Mouse (Mus musculus) neural tube, embryonic 13.5 days (tissue): ENCODE results near the gene Kif7. TPM values are rescaled to one million over a fixed set of nuclear protein-coding genes. Genes with fewer than 3 reads are reported as not detected.

Source experiments
- ATAC-seq: fragments of 200-750 bp; cut with Nextera tagmentation; 2 replicates; pipeline ENCODE4 v1.8.0; 2017; ENCODE audit warnings: low read depth, mild to moderate bottlenecking, moderate TSS enrichment, moderate library complexity
- H3K27ac ChIP-seq: fragments of 300-500 bp; sonication (generic); replicated peaks from 2 replicates; pipeline ENCODE4 v1.5.1; 2015; ENCODE audit warnings: moderate library complexity, mild to moderate bottlenecking, inconsistent platforms
- H3K27me3 ChIP-seq: fragments of 300-500 bp; sonication (generic); 2 replicates; pipeline ENCODE4 v1.6.1; 2015; ENCODE audit warnings: mild to moderate bottlenecking, inconsistent platforms
- H3K36me3 ChIP-seq: fragments of 300-500 bp; sonication (generic); 2 replicates; pipeline ENCODE4 v1.6.1; 2015; ENCODE audit warnings: mild to moderate bottlenecking, inconsistent platforms
- H3K4me1 ChIP-seq: fragments of 300-500 bp; sonication (generic); replicated peaks from 2 replicates; pipeline ENCODE4 v1.6.1; 2015; ENCODE audit warnings: inconsistent platforms
- H3K4me2 ChIP-seq: fragments of 300-500 bp; sonication (generic); 2 replicates; pipeline ENCODE4 v1.6.1; 2015; ENCODE audit warnings: inconsistent platforms, mild to moderate bottlenecking, moderate library complexity
- H3K4me3 ChIP-seq: fragments of 300-500 bp; sonication (generic); 2 replicates; pipeline ENCODE4 v1.5.1; 2015; ENCODE audit warnings: mild to moderate bottlenecking, inconsistent platforms
- H3K9ac ChIP-seq: fragments of 300-500 bp; sonication (generic); 2 replicates; pipeline ENCODE4 v1.6.1; 2015; ENCODE audit warnings: moderate library complexity, mild to moderate bottlenecking, inconsistent platforms
- H3K9me3 ChIP-seq: fragments of 300-500 bp; sonication (generic); 2 replicates; pipeline ENCODE4 v1.6.1; 2016; ENCODE audit warnings: inconsistent platforms
- WGBS: fragments of 180-500 bp; shearing (Covaris S2); methylation state at CpG from one replicate; pipeline ENCODE4 v1.1.7; 2015; 5-methylcytosine and 5-hydroxymethylcytosine counted together
- polyA plus RNA-seq: library from polyadenylated mRNA; unstranded; fragments of >200 nt; fragmentation: Nextera tagmentation; extraction: Ambion mirVana; gene quantifications from 2 replicates; pipeline ENCODE4 v1.2.1, GENCODE M21; 2015

The Kif7 gene
- polyA plus RNA-seq, 1 experiment from 2014 or later = 1.7 TPM

- H3K36me3 ChIP-seq = peaks cover 4% of the 10 kb centered on the region
- peak overlapping the region; percentile 93 for H3K4me2 ChIP-seq
- peak overlapping the region; percentile 72 for H3K9ac ChIP-seq
- peaks cover 9% of the 10 kb centered on the region for H3K4me1 ChIP-seq
- H3K9me3 ChIP-seq = no peaks in the 10 kb centered on the region
- no peak overlapping the region for H3K27ac ChIP-seq
- no peaks in the 10 kb centered on the region; the same call in 1 of the 2 replicates for H3K27me3 ChIP-seq
- 22% methylated on average over 11 of the region's 11 CpGs for WGBS
- H3K4me3 ChIP-seq = peak overlapping the region; percentile 65
- ATAC-seq = no peak
Observed at GRCm38 (mm10) chr7:79742277-79742658, 26.7 kb upstream of the Kif7 start.

DNA sequence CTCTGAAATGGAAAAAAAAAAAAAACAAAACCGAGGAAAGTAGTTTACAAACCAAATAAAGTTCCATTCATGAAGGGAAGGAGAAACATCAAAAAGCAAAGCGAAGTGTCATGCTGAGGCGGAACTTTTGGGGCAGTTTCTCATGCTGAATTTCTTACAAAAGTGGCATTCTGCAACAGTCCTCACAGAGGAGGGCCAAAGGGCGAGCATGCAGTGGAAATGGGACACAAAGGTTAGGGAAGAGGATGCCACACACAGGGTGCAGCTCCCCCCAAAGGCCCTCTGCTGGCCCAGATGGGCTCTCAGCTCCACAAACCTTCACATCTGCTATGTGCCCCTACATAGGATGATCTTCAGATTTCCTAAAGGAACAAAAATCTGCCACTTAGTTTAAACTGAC lies 24.8 kb upstream of the Kif7 start:
- peaks cover 8% of the 10 kb centered on the region for H3K36me3 ChIP-seq
- no peak overlapping the region for H3K27ac ChIP-seq
- no peaks in the 10 kb centered on the region; the same call in 1 of the 2 replicates for H3K27me3 ChIP-seq
- no peak overlapping the region for H3K4me3 ChIP-seq
- no peaks in the 10 kb centered on the region for H3K9me3 ChIP-seq
- no peak overlapping the region for H3K9ac ChIP-seq
- no peak overlapping the region for H3K4me2 ChIP-seq
- ATAC-seq = no peak
- 77% methylated on average over 4 of the region's 4 CpGs for WGBS
- peaks cover 9% of the 10 kb centered on the region for H3K4me1 ChIP-seq

DNA sequence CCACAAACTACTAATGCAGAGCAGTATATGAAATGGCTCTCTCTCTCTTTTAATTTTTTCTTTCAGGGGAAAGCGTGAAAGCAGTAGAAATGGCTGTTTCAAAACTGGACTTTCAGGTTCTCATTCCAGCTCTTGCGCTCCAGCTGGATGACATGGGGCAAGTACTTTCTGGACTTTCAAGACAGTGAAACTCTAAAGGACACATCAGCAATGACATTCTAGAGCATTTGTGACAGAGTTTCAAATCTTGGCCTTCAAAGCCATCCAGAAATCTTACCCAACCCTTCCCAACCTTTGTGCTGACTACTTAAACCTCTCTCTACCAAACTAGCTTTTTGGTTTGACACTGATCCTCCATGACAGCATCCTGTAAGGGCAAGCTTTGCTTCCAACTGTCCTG lies 23.4 kb upstream of the Kif7 start:
- H3K27me3 ChIP-seq = no peaks in the 10 kb centered on the region
- H3K4me3 ChIP-seq = no peak overlapping the region
- H3K36me3 ChIP-seq = peaks cover 8% of the 10 kb centered on the region
- no peak overlapping the region for H3K27ac ChIP-seq
- no peaks in the 10 kb centered on the region for H3K9me3 ChIP-seq
- ATAC-seq = no peak
- H3K9ac ChIP-seq = no peak overlapping the region
- H3K4me1 ChIP-seq = peaks cover 9% of the 10 kb centered on the region
- H3K4me2 ChIP-seq = no peak overlapping the region
- 98% methylated on average over 2 of the region's 2 CpGs for WGBS

DNA sequence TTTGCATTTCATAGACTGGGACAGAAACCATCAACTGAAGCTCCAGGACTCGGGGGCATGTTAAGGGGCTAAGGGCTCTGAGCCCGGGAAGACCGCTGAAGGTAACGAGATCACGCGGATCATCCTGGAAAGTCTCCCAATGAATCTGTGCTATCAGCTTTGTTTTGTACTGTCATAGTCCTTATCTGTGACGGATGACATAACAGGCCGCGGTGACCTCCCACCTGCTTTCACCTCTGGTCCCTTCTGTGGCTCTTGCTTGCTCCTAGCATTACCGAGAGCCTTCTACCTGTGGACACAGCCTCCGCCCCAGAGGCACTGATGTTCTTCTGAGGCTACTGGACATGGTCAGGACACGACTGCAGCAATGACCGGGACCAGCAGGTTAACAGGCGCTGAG lies 21.0 kb upstream of the Kif7 start:
- Histone ChIP-seq H3K4me2 (no peak overlapping the region), H3K4me1 (no peaks in the 10 kb centered on the region), H3K9me3 (no peaks in the 10 kb centered on the region), H3K36me3 (peaks cover 8% of the 10 kb centered on the region), H3K4me3 (no peak overlapping the region), H3K9ac (no peak overlapping the region), H3K27ac (no peak overlapping the region), H3K27me3 (no peaks in the 10 kb centered on the region)
- WGBS = 94% methylated on average over 14 of the region's 14 CpGs
- no peak for ATAC-seq

DNA sequence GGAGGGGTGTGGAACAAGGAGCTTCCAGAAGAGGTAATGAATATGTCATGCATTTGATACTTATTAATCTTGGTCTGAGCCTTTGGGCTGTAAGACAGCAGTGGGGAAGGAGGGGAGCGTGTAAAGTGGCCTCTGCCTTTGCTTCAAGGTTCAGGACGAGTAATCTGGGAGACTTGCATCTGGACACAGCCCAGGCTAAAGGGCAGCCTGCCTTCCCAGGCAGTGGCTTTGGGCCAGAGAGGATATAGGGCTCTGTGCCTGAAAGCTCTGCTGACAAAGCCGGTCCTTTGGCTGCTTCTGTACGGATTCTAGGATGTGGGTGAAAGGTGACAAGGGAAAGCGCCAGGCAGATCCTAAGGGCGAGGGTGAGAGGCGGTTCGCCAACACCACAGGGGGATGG lies 19.0 kb upstream of the Kif7 start:
- no peak for ATAC-seq
- H3K4me3 ChIP-seq = no peak overlapping the region
- no peaks in the 10 kb centered on the region for H3K27me3 ChIP-seq
- WGBS = 83% methylated on average over 8 of the region's 8 CpGs
- H3K4me1 ChIP-seq = no peaks in the 10 kb centered on the region
- no peak overlapping the region for H3K4me2 ChIP-seq
- no peaks in the 10 kb centered on the region for H3K9me3 ChIP-seq
- no peak overlapping the region for H3K27ac ChIP-seq
- no peak overlapping the region for H3K9ac ChIP-seq
- peaks cover 8% of the 10 kb centered on the region for H3K36me3 ChIP-seq

GRCm38 (mm10) chr7:79732622-79733021 lies 17.1 kb upstream of the Kif7 start, which contains the start of gene Plin1:
Gene Plin1 (minus strand): TSS chr7:79732903.
- Histone ChIP-seq H3K27me3 (no peaks in the 10 kb centered on the region), H3K4me1 (no peaks in the 10 kb centered on the region), H3K9ac (no peak within 1 kb of the TSS), H3K27ac (no peak within 1 kb of the TSS), H3K36me3 (peaks cover 7% of the 10 kb centered on the region), H3K4me2 (no peak within 1 kb of the TSS), H3K4me3 (no peak within 1 kb of the TSS), H3K9me3 (no peaks in the 10 kb centered on the region)
- ATAC-seq = no peak
- WGBS = 60% methylated on average over 4 of the region's 4 CpGs

DNA sequence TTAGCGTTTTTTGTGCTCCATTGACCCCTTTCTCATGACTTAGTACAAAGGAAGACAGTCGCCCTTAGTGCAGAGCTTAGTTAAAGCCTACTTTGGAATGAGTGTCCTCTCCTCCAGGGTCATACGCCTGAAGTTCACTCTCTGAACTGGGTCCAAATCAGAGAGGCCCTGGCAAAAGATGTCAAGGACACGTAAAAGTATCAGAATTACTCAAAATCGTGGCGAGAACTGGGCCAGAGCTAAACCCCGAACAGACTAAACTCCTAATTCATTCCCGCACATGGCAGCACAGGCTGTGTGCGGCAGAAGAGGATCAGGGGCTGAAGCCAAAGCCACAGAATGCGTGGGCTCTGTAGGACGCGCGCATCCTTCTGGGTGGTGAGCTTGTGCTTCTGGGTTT lies 15.9 kb upstream of the Kif7 start:
- no peak overlapping the region for H3K4me3 ChIP-seq
- WGBS = 78% methylated on average over 13 of the region's 13 CpGs
- no peaks in the 10 kb centered on the region for H3K27me3 ChIP-seq
- no peaks in the 10 kb centered on the region for H3K9me3 ChIP-seq
- no peak overlapping the region for H3K9ac ChIP-seq
- H3K4me1 ChIP-seq = no peaks in the 10 kb centered on the region
- no peak overlapping the region for H3K27ac ChIP-seq
- no peaks in the 10 kb centered on the region; the same call in 1 of the 2 replicates for H3K36me3 ChIP-seq
- no peak overlapping the region for H3K4me2 ChIP-seq
- ATAC-seq = no peak

DNA sequence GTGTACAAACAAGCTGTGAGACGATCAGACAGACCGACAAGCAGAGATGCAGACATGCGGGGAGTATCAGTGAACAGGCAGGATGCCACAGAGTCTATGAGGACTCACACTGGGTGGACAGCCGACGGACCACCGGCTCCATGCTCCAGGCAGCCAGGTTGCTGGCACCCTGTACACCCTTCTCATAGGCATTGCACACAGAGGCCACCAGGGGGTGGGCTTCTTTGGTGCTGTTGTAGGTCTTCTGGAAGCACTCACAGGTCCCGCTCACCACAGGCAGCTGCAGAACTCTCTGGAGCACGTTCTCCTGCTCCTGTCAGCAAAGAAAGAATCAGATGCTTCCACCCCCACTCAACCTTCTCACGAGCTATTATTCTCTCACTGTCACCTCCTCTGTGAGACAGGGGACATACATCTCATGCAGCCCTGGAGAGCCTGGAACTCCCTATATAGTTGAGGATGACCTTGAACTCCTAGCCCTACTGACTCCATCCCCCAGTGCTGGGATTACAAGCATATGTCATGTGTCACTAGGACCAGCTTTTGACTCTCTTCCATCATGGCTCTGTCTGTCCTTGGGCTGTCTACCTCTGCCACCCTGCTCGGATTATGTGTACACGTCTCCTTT lies 14.3 kb upstream of the Kif7 start:
- Histone ChIP-seq H3K4me3 (no peak overlapping the region), H3K4me1 (no peaks in the 10 kb centered on the region), H3K9me3 (no peaks in the 10 kb centered on the region), H3K9ac (no peak overlapping the region), H3K36me3 (no peaks in the 10 kb centered on the region), H3K4me2 (no peak overlapping the region), H3K27ac (no peak overlapping the region), H3K27me3 (peaks cover 7% of the 10 kb centered on the region; the same call in 1 of the 2 replicates)
- 69% methylated on average over 11 of the region's 11 CpGs for WGBS
- no peak; the same call in 1 of the 2 replicates for ATAC-seq

- Histone ChIP-seq H3K9me3 (no peaks in the 10 kb centered on the region), H3K27ac (no peak overlapping the region), H3K36me3 (no peaks in the 10 kb centered on the region), H3K4me2 (no peak overlapping the region), H3K27me3 (peaks cover 7% of the 10 kb centered on the region; the same call in 1 of the 2 replicates), H3K4me1 (no peaks in the 10 kb centered on the region), H3K4me3 (no peak overlapping the region), H3K9ac (no peak overlapping the region)
- peak; percentile 33; the same call in 1 of the 2 replicates for ATAC-seq
- 8% methylated on average over 8 of the region's 8 CpGs for whole genome bisulfite sequencing
Observed at GRCm38 (mm10) chr7:79729169-79729568, 13.6 kb upstream of the Kif7 start.

GRCm38 (mm10) chr7:79728219-79728618 lies 12.7 kb upstream of the Kif7 start:
- Histone ChIP-seq H3K4me2 (no peak overlapping the region), H3K9ac (no peak overlapping the region), H3K9me3 (no peaks in the 10 kb centered on the region), H3K4me3 (no peak overlapping the region), H3K27ac (no peak overlapping the region), H3K4me1 (no peaks in the 10 kb centered on the region), H3K36me3 (no peaks in the 10 kb centered on the region), H3K27me3 (peaks cover 14% of the 10 kb centered on the region)
- WGBS = 27% methylated on average over 6 of the region's 6 CpGs
- ATAC-seq = peak; percentile 66

DNA sequence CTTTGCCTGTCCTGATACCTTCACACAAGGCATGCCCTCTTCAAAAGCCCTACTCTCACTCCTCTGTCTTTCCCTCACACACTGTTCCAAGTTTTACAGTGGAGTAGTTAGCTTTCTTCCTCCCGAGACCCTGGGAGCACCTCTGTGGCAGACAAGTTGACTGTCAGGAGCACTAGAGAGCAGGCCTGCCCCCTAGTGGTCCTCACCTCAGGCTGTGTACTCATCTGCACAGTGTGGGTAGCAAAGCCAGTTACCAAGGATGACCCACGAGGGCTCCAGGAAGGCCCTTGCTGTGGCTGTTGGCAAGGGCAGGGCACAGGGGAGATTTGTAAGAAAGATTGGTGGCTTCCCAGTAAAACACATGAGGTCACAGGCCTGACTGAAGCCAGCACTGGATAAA lies 11.6 kb upstream of the Kif7 start:
- H3K9ac ChIP-seq = no peak overlapping the region
- no peaks in the 10 kb centered on the region for H3K9me3 ChIP-seq
- no peak overlapping the region for H3K27ac ChIP-seq
- H3K36me3 ChIP-seq = no peaks in the 10 kb centered on the region
- peaks cover 25% of the 10 kb centered on the region for H3K27me3 ChIP-seq
- ATAC-seq = no peak
- peaks cover 2% of the 10 kb centered on the region for H3K4me1 ChIP-seq
- H3K4me3 ChIP-seq = no peak overlapping the region
- WGBS = 10% methylated on average over 2 of the region's 2 CpGs
- no peak overlapping the region for H3K4me2 ChIP-seq

- H3K9ac ChIP-seq = peak overlapping the region; percentile 82
- H3K9me3 ChIP-seq = no peaks in the 10 kb centered on the region
- peak overlapping the region; percentile 64 for H3K4me3 ChIP-seq
- ATAC-seq = peak; percentile 82
- under 1% methylated on average over 48 of the region's 48 CpGs for WGBS
- H3K4me1 ChIP-seq = peaks cover 19% of the 10 kb centered on the region
- H3K27me3 ChIP-seq = peaks cover 41% of the 10 kb centered on the region
- no peaks in the 10 kb centered on the region for H3K36me3 ChIP-seq
- peak overlapping the region; percentile 62; the same call in 1 of the 2 replicates for H3K27ac ChIP-seq
- peak overlapping the region; percentile 85 for H3K4me2 ChIP-seq
Observed at GRCm38 (mm10) chr7:79721386-79721977, 6.0 kb upstream of the Kif7 start.
